ENCODE assay signal across 23 mouse cellular contexts in the genomic region with DNA sequence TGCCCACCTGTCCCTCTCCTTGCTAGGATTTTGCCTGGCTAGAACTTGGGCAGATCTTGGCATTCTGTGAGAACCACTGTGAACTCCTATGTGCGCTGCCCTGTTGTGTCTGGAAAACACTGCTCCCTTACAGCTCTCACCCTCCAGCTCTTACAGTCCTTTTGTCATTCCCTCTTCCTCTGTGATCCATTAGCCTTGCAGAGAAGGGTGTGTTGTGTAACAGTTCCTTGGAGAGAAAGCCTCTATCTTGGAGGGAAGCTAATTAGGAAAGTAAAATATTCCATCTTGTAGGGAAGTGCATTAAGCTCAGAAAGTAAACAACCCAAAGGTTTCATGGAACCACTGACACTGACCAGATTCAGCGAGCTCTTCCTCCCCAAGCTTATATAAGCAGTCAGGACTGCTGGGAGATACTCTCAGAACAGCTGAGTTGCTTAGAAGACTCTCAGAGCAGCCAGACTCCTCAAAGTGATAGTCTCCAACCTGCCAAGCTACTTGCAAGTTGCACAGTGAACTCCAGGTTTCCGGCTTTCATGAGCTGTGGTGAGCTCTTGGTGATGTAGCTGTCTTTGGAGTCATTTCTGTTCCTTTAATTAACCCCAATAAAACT. TPM values are rescaled to one million over a fixed set of nuclear protein-coding genes. Genes with fewer than 3 reads are reported as not detected.
DNase-seq lines count a peak whose midpoint lies in the region; ATAC-seq and TF ChIP-seq lines count a peak whose summit lies in the region.
"Had no signal": no experiment of that assay in that cellular context is flagged by ENCODE, and none has a peak within 500 bp of the region (broad histone marks: within the 10 kb centered on the region; RNA-seq: fewer than 3 reads in every experiment).

No protein-coding gene starts in this region.

- no peak for ATAC-seq in heart, postnatal 0 days (ENCODE audit: insufficient read depth, low read depth)
- peak; percentile 33; the same call in 1 of the 2 replicates for ATAC-seq in stomach, embryonic 14.5 days (ENCODE audit: insufficient number of reproducible peaks, insufficient read depth, low FRiP score, low read depth)
- ATAC-seq: activated CD4-positive, CD25-positive, alpha-beta regulatory T cell, adult 4 months; forebrain, embryonic 16.5 days; hindbrain, postnatal 0 days had no signal

- no peaks in the 10 kb centered on the region for H3K9me3 ChIP-seq in heart, postnatal 0 days (replicated peaks; ENCODE audit: control insufficient read depth, low read length)
- H3K9me3 ChIP-seq in stomach, embryonic 14.5 days (ENCODE audit: control insufficient read depth, low read depth, low read length) = no peaks in the 10 kb centered on the region
- H3K9me3 ChIP-seq: embryonic facial prominence, embryonic 13.5 days; forebrain, embryonic 12.5 days; G1E; hindbrain, embryonic 13.5 days had no signal

- H3K27ac ChIP-seq in heart, postnatal 0 days (ENCODE audit: low read depth) = no peak overlapping the region
- peak overlapping the region; percentile 21; the same call in 1 of the 2 replicates for H3K27ac ChIP-seq in stomach, embryonic 14.5 days (ENCODE audit: low read length)
- H3K27ac ChIP-seq: embryonic facial prominence, embryonic 13.5 days; forebrain, embryonic 12.5 days; gastrocnemius, adult 2 months; hindbrain, embryonic 13.5 days; hindbrain, postnatal 0 days had no signal

- no peak overlapping the region for H3K4me3 ChIP-seq in heart, postnatal 0 days (ENCODE audit: low read depth, low read length)
- no peak overlapping the region for H3K4me3 ChIP-seq in stomach, embryonic 14.5 days (ENCODE audit: low read depth, low read length)
- H3K4me3 ChIP-seq: embryonic facial prominence, embryonic 13.5 days; forebrain, embryonic 12.5 days; gastrocnemius, adult 2 months; hindbrain, embryonic 13.5 days had no signal

- TF ChIP-seq CTCF in heart, postnatal 0 days (IDR thresholded peaks at IDR 0.05; ENCODE audit: low read depth) = no peak

- H3K9ac ChIP-seq in heart, postnatal 0 days (replicated peaks; ENCODE audit: low read depth, low read length) = no peak overlapping the region
- H3K9ac ChIP-seq in stomach, embryonic 14.5 days (replicated peaks; ENCODE audit: low read depth, low read length) = no peak overlapping the region
- H3K9ac ChIP-seq: embryonic facial prominence, embryonic 13.5 days; forebrain, embryonic 12.5 days; hindbrain, embryonic 13.5 days had no signal

- 84% methylated on average over 3 of the region's 3 CpGs for WGBS in heart, postnatal 0 days
- 63% methylated on average over 3 of the region's 3 CpGs for WGBS in stomach, embryonic 14.5 days

- no peaks in the 10 kb centered on the region for H3K4me1 ChIP-seq in heart, postnatal 0 days (ENCODE audit: control insufficient read depth, insufficient read depth)
- H3K4me1 ChIP-seq in stomach, embryonic 14.5 days (ENCODE audit: control insufficient read depth, insufficient read depth, low read length) = 0 out of 2 replicates have a peak, but pooled peaks cover 2% of the 10 kb centered on the region
- H3K4me1 ChIP-seq: embryonic facial prominence, embryonic 13.5 days; forebrain, embryonic 12.5 days; hindbrain, embryonic 13.5 days had no signal

- H3K36me3 ChIP-seq in heart, postnatal 0 days (replicated peaks; ENCODE audit: control insufficient read depth, insufficient read depth, low read length) = no peaks in the 10 kb centered on the region
- no peaks in the 10 kb centered on the region for H3K36me3 ChIP-seq in stomach, embryonic 14.5 days (ENCODE audit: control insufficient read depth, insufficient read depth, low read length)
- H3K36me3 ChIP-seq: forebrain, embryonic 12.5 days; hindbrain, embryonic 13.5 days had no signal

- no peaks in the 10 kb centered on the region for H3K27me3 ChIP-seq in heart, postnatal 0 days (ENCODE audit: control insufficient read depth, insufficient read depth, low read length)
- no peaks in the 10 kb centered on the region for H3K27me3 ChIP-seq in stomach, embryonic 14.5 days (ENCODE audit: control insufficient read depth, insufficient read depth, low read length)
- H3K27me3 ChIP-seq: embryonic facial prominence, embryonic 13.5 days; forebrain, embryonic 12.5 days; hindbrain, embryonic 13.5 days had no signal

- no peak overlapping the region for H3K4me2 ChIP-seq in heart, postnatal 0 days (ENCODE audit: low read depth, low read length)
- no peak overlapping the region for H3K4me2 ChIP-seq in stomach, embryonic 14.5 days (replicated peaks; ENCODE audit: low read depth, low read length)
- H3K4me2 ChIP-seq: embryonic facial prominence, embryonic 13.5 days; forebrain, embryonic 12.5 days; heart, embryonic 11.5 days; hindbrain, embryonic 13.5 days had no signal

- no peak for TF ChIP-seq EP300 in heart, postnatal 0 days (IDR thresholded peaks at IDR 0.05; ENCODE audit: low read depth)

- peak; percentile 10 for DNase-seq in heart, postnatal 0 days (ENCODE audit: low spot score)
- DNase-seq in heart, postnatal 4 days = no peak
- DNase-seq in R1 (ENCODE audit: low read depth, low spot score) (peak; percentile 33), ZHBTc4 (ENCODE audit: low read depth, low spot score) (peak; percentile 27)
- no peak for DNase-seq in urinary bladder, postnatal 4 days (ENCODE audit: low spot score in 2 of 2)
- no peak for DNase-seq in lung, postnatal 36 days
- DNase-seq in urinary bladder, adult 2 months (ENCODE audit: low spot score) = no peak
- DNase-seq: adrenal gland, postnatal 14 days; cerebellum, adult 18-20 months; cerebellum, adult 9-11 months; cerebellum, postnatal 36 days; gastrocnemius, adult 2 months; gastrocnemius, postnatal 25 days; heart, postnatal 36 days had no signal

RNA-seq across cellular contexts. Expression of a gene that starts 17.1 kb away (rescaled TPM):
- 32.5 and 95.8 TPM in 2 replicates for total RNA-seq in heart, postnatal 0 days (2014; rRNA removed; ENCODE audit: low replicate concordance)
- 33.4 and 33.7 TPM in 2 replicates for polyA plus RNA-seq in heart, postnatal 0 days (2015; fragmentation: Nextera tagmentation; extraction: Ambion mirVana)
- 10 to 100 TPM; 34.8 to 40.0 TPM for total RNA-seq in heart, postnatal 4 days (2021)
- 60.4 and 61.9 TPM in 2 replicates for polyA plus RNA-seq in stomach, embryonic 14.5 days (2014; fragmentation: Nextera tagmentation; extraction: Ambion mirVana)
- 14.9 and 20.3 TPM in 2 replicates for polyA plus RNA-seq in urinary bladder, adult 2 months (2012; rRNA removed)

Comparison
In these comparisons a context has a peak if more than half of its experiments do, and no peak if none do; other contexts are left out.
1. DNase-seq: peak in heart, postnatal 0 days (single experiment), R1 (single experiment) and ZHBTc4 (single experiment); none in heart, postnatal 4 days (single experiment), urinary bladder, postnatal 4 days (0 of 2), lung, postnatal 36 days (single experiment) and urinary bladder, adult 2 months (single experiment).